Mouse (Mus musculus) stomach, embryonic 16.5 days (tissue): Measurements from ENCODE around the gene Klrb1c. TPM values are rescaled to one million over a fixed set of nuclear protein-coding genes. Genes with fewer than 3 reads are reported as not detected.
A peak's percentile ranks its signal among the peaks of the same experiment; 100 is the strongest.
"Not testable (repeated sequence)": the region's sequence is repeated elsewhere in the genome, so short reads cannot be mapped to it uniquely, and the experiment has no call there.

Source experiments
- ATAC-seq: fragments of 200-750 bp; cut with Nextera tagmentation; 2 replicates; pipeline ENCODE4 v1.8.0; 2017; ENCODE audit warnings: moderate number of reproducible peaks, moderate TSS enrichment; ENCODE audit not compliant: insufficient read depth, low FRiP score
- H3K27ac ChIP-seq: fragments of 300-500 bp; sonication (generic); 2 replicates; pipeline ENCODE4 v1.5.1; 2014; ENCODE audit warnings: low read length
- H3K27me3 ChIP-seq: fragments of 300-500 bp; sonication (generic); 2 replicates; pipeline ENCODE4 v1.6.1; 2014; ENCODE audit warnings: low read length, control low read depth, mixed read lengths; ENCODE audit not compliant: control insufficient read depth, insufficient read depth
- H3K36me3 ChIP-seq: fragments of 300-500 bp; sonication (generic); 2 replicates; pipeline ENCODE4 v1.6.1; 2014; ENCODE audit warnings: low read length; ENCODE audit not compliant: control insufficient read depth, insufficient read depth
- H3K4me1 ChIP-seq: fragments of 300-500 bp; sonication (generic); 2 replicates; pipeline ENCODE4 v1.6.1; 2014; ENCODE audit warnings: low read length, control low read depth, mixed read lengths; ENCODE audit not compliant: control insufficient read depth, insufficient read depth
- H3K4me2 ChIP-seq: fragments of 300-500 bp; sonication (generic); 2 replicates; pipeline ENCODE4 v1.6.1; 2014; ENCODE audit warnings: low read depth, low read length, mixed read lengths
- H3K4me3 ChIP-seq: fragments of 300-500 bp; sonication (generic); replicated peaks from 2 replicates; pipeline ENCODE4 v1.5.1; 2014; ENCODE audit warnings: mild to moderate bottlenecking, low read length
- H3K9ac ChIP-seq: fragments of 300-500 bp; sonication (generic); 2 replicates; pipeline ENCODE4 v1.6.1; 2014; ENCODE audit warnings: low read length
- H3K9me3 ChIP-seq: fragments of 300-500 bp; sonication (generic); replicated peaks from 2 replicates; pipeline ENCODE4 v1.6.1; 2016; ENCODE audit warnings: low read length, control low read depth; ENCODE audit not compliant: control insufficient read depth
- WGBS: fragments of 180-500 bp; shearing (Covaris S2); extraction: QIAGEN DNeasy Blood & Tissue Kit; methylation state at CpG from one replicate; pipeline ENCODE4 v1.1.7; 2014; 5-methylcytosine and 5-hydroxymethylcytosine counted together
- polyA plus RNA-seq: library from polyadenylated mRNA; unstranded; fragments of >200 nt; fragmentation: Nextera tagmentation; extraction: Ambion mirVana; gene quantifications from 2 replicates; pipeline ENCODE4 v1.2.1, GENCODE M21; 2015

Gene Klrb1c
- polyA plus RNA-seq, 1 experiment from 2014 or later = 0.27 TPM

- no peak overlapping the region for H3K4me3 ChIP-seq
- ATAC-seq = no peak
- no peak overlapping the region for H3K4me2 ChIP-seq
- no peak overlapping the region for H3K9ac ChIP-seq
- H3K27me3 ChIP-seq = no peaks in the 10 kb centered on the region
- H3K27ac ChIP-seq = no peak overlapping the region
- 71% methylated on average over 4 of the region's 4 CpGs for WGBS
- H3K4me1 ChIP-seq = no peaks in the 10 kb centered on the region
- no peaks in the 10 kb centered on the region for H3K36me3 ChIP-seq
- no peaks in the 10 kb centered on the region for H3K9me3 ChIP-seq
These were observed 29.2 kb upstream of the Klrb1c start for GRCm38 (mm10) chr6:128818083-128818802.

DNA sequence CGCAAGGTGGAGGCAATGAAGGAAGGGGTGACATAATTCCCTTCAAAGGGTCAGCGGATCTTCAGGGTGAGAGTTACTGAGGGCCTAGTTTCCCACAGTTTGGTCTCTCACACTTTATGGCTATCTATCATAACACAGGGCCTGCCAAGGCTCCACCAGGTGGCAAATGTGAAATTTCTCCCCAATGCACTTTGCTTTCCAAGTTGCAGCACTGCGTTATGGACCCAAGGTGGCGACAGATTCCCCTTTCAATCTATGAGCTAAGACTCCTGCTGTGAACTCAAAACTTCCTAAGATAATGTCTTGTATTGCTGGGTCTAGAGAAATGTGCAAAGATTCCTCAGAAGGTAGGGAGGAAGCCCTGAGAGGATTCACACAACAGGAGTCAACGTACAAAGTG is 19.5 kb upstream of the Klrb1c start:
- H3K9ac ChIP-seq = no peak overlapping the region
- H3K9me3 ChIP-seq = no peaks in the 10 kb centered on the region
- ATAC-seq = no peak
- no peaks in the 10 kb centered on the region for H3K4me1 ChIP-seq
- no peak overlapping the region for H3K27ac ChIP-seq
- WGBS = 86% methylated on average over 5 of the region's 5 CpGs
- no peaks in the 10 kb centered on the region for H3K36me3 ChIP-seq
- H3K27me3 ChIP-seq = no peaks in the 10 kb centered on the region
- no peak overlapping the region for H3K4me3 ChIP-seq
- no peak overlapping the region for H3K4me2 ChIP-seq

- H3K4me3 ChIP-seq = no peak overlapping the region
- no peaks in the 10 kb centered on the region for H3K9me3 ChIP-seq
- no peak overlapping the region for H3K4me2 ChIP-seq
- 70% methylated on average over 3 of the region's 3 CpGs for WGBS
- H3K9ac ChIP-seq = no peak overlapping the region
- H3K27ac ChIP-seq = no peak overlapping the region
- ATAC-seq = no peak
- H3K36me3 ChIP-seq = no peaks in the 10 kb centered on the region
- no peaks in the 10 kb centered on the region for H3K4me1 ChIP-seq
- H3K27me3 ChIP-seq = no peaks in the 10 kb centered on the region
These were observed 18.0 kb upstream of the Klrb1c start for GRCm38 (mm10) chr6:128807021-128807420.

DNA sequence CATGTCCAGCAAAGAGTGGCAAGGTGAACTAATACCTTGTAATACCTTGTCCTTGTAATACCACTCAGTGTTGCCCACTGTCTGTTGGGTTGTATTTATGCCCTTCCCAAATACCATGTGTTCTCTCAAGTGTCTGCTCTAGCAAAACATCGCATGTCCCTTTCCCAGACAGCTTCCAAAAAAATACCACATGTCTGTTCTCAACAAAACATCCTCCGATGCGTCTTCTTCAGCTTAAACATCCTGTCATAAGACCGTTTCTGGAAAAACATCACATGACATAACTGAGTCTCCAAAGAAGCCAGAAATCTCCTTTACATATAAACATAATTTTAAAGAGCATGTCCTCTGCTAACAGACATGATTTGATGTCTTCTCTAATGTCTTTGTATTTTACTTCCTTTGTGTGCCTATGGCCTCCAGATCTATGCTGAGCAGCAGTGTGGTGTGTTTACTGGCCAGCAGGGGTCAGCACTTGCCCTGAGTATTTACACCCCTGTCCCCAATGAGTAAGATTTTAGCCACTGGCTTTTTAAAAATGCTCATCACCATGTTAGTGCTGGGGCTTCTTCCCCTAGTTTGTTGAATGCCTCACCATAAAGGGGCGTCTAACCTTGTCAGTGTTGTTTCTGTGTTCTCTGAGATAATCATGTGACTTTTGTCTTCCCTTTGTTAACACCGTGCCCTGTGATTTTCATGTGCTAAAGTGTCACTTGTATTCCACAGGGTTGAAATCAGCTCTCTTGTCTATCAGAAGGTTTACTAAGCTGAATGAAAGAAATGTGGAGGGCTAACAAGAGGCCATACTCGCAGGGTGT is 16.0 kb upstream of the Klrb1c start:
- ATAC-seq, H3K4me3 ChIP-seq, H3K36me3 ChIP-seq, H3K9me3 ChIP-seq, H3K4me2 ChIP-seq, H3K27me3 ChIP-seq, H3K4me1 ChIP-seq, H3K9ac ChIP-seq, H3K27ac ChIP-seq: not testable (repeated sequence)
- 57% methylated on average over 7 of the region's 7 CpGs for WGBS

- Histone ChIP-seq H3K4me2 (peak overlapping the region; percentile 58), H3K9ac (peak overlapping the region; percentile 62), H3K27me3 (no peaks in the 10 kb centered on the region), H3K4me3 (peak overlapping the region; percentile 52), H3K4me1 (peaks cover 6% of the 10 kb centered on the region), H3K27ac (0 out of 2 replicates have a peak overlapping the region, but pooled peaks have one; percentile 56), H3K9me3 (no peaks in the 10 kb centered on the region), H3K36me3 (no peaks in the 10 kb centered on the region)
- ATAC-seq = peak; percentile 95
- 6% methylated on average over 26 of the region's 26 CpGs for WGBS
These were observed 14.2 kb upstream of the Klrb1c start for GRCm38 (mm10) chr6:128802999-128803857.

- Histone ChIP-seq H3K4me1 (peaks cover 10% of the 10 kb centered on the region), H3K9ac (peak overlapping the region; percentile 62), H3K27me3 (no peaks in the 10 kb centered on the region), H3K36me3 (no peaks in the 10 kb centered on the region), H3K9me3 (no peaks in the 10 kb centered on the region), H3K4me2 (peak overlapping the region; percentile 58), H3K27ac (peak overlapping the region; percentile 56), H3K4me3 (peak overlapping the region; percentile 52)
- ATAC-seq = peak; percentile 30
- WGBS = 11% methylated on average over 10 of the region's 10 CpGs
These were observed 13.5 kb upstream of the Klrb1c start for GRCm38 (mm10) chr6:128802557-128802956.

DNA sequence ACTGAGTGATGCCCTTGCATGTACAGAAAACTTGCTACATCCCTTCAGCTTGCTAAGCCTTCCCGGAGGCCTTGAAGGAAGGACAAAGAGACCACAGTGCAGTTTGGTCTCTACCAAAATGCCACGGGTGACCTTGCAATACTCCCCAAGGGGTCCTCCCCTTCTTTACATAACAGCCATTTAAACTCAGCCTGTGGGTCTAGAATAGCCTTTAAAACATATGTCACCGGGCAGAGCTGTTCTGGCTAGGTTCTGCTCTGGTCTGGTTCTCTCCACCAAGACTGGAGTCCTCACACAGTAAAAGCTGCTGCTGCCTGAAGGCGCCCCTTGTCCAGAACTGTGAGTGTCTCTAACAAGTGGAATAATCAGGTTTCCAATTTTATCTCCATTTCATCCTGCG is 11.7 kb upstream of the Klrb1c start:
- H3K4me3 ChIP-seq, H3K9me3 ChIP-seq, H3K4me2 ChIP-seq, H3K36me3 ChIP-seq, ATAC-seq, H3K27ac ChIP-seq, H3K9ac ChIP-seq, H3K27me3 ChIP-seq: not testable (repeated sequence)
- 82% methylated on average over 5 of the region's 5 CpGs for WGBS
- H3K4me1 ChIP-seq = peaks cover 13% of the 10 kb centered on the region

DNA sequence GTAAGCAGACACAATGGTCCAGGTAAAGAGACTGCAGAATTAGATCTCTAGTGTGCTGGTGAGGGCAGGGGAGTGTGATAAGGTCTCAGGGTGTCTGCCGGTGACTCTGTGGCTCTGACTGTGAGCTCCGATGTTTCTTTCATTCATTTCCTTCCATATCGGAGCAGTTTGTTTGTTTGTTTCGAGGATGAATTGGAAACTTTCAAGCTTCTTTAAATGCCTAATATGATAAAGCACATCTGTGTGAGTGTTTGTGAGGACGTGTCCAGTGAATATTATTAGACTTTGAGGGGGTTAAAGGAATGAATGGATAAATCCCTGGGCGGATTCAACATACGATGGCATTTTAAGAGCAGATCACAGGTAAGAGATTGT is 10.9 kb upstream of the Klrb1c start:
- Histone ChIP-seq H3K4me1 (peaks cover 13% of the 10 kb centered on the region), H3K9me3 (no peaks in the 10 kb centered on the region), H3K27ac (no peak overlapping the region), H3K9ac (peak overlapping the region; percentile 61), H3K4me2 (peak overlapping the region; percentile 58), H3K4me3 (peak overlapping the region; percentile 67), H3K36me3 (no peaks in the 10 kb centered on the region), H3K27me3 (no peaks in the 10 kb centered on the region)
- no peak for ATAC-seq
- 20% methylated on average over 7 of the region's 7 CpGs for WGBS
